Comparison of ENCODE assay signal across 9 mouse cellular contexts in the genomic region with DNA sequence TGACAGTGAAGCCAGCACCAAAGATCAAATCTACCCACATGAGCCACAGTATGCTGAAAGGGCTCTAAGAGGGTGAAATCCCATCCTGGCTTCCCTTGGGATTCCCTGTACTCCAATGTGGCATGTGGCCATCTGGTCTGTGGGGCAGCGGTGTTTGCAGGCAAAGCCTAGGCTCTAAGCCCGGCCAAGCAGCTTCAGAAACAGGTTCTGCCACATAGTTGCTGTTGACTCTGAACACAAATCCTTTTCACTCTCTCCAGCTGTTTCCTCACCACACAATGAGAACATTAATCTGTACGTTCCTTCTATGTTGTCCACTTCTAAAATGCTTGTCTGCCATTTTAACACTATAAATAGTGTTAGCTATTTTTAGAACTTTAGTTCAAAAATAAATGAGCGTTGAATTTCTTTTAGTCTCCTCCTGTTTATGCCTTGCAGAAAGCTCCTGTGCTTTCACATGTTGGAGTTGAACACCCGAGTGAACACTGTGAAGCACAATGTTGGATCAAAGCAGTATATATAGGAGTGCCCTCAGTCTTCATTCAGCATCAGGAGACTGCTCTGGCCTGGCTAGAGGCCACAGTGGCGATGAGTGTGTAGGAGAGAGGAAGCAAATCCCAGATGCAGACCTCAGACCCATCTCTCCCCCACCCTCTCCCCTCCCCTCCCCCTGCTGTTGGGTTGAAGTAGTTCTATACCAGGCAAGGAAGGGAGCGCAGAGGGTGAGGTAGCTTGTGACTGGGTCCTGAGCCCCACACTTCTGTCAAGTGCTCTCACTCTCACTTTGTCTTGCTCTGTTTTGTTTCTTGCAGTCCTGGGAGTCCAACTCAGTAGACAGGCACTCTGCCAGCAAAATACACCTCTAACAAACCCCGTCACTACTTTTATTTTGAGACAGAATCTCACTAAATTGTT.
DNase-seq lines count a peak whose midpoint lies in the region; ATAC-seq lines count a peak whose summit lies in the region.
"Had no signal": no experiment of that assay in that cellular context is flagged by ENCODE, and none has a peak within 500 bp of the region (broad histone marks: within the 10 kb centered on the region; RNA-seq: fewer than 3 reads in every experiment).

No protein-coding gene starts in this region.

- H3K9ac ChIP-seq in hindbrain, embryonic 12.5 days, result no peak overlapping the region
- no peak overlapping the region for H3K9ac ChIP-seq in hindbrain, embryonic 11.5 days (ENCODE audit: low read depth, low read length)
- no peak overlapping the region for H3K9ac ChIP-seq in embryonic facial prominence, embryonic 15.5 days
- no peak overlapping the region for H3K9ac ChIP-seq in forebrain, embryonic 13.5 days

- H3K9me3 ChIP-seq in hindbrain, embryonic 12.5 days (replicated peaks), result no peaks in the 10 kb centered on the region
- no peaks in the 10 kb centered on the region for H3K9me3 ChIP-seq in hindbrain, embryonic 11.5 days (ENCODE audit: control insufficient read depth, low read length)
- H3K9me3 ChIP-seq in embryonic facial prominence, embryonic 15.5 days (replicated peaks), result no peaks in the 10 kb centered on the region
- H3K9me3 ChIP-seq in forebrain, embryonic 13.5 days (replicated peaks), result no peaks in the 10 kb centered on the region

- no peak overlapping the region for H3K4me3 ChIP-seq in hindbrain, embryonic 12.5 days
- no peak overlapping the region for H3K4me3 ChIP-seq in hindbrain, embryonic 11.5 days (ENCODE audit: low read depth, low read length)
- H3K4me3 ChIP-seq in embryonic facial prominence, embryonic 15.5 days (replicated peaks), result no peak overlapping the region
- H3K4me3 ChIP-seq in forebrain, embryonic 13.5 days, result no peak overlapping the region
- H3K4me3 ChIP-seq: erythroblast, embryonic 14.5 days had no signal

- no peak for DNase-seq in hindbrain, embryonic 11.5 days (ENCODE audit: low spot score)
- peak; percentile 34 to 40 for DNase-seq in kidney, adult 8-10 months
- DNase-seq in lung, postnatal 4 days, result peak; percentile 69 to 76
- no peak for DNase-seq in thymus, postnatal 14 days
- DNase-seq in natural killer cell, adult 2 months (ENCODE audit: low spot score in 2 of 2), result no peak

- no peak overlapping the region for H3K4me2 ChIP-seq in hindbrain, embryonic 12.5 days (replicated peaks)
- H3K4me2 ChIP-seq in hindbrain, embryonic 11.5 days (replicated peaks; ENCODE audit: low read depth, low read length), result no peak overlapping the region
- 0 out of 2 replicates have a peak overlapping the region, but pooled peaks have one; percentile 3 for H3K4me2 ChIP-seq in embryonic facial prominence, embryonic 15.5 days (replicated peaks)
- H3K4me2 ChIP-seq in forebrain, embryonic 13.5 days, result no peak overlapping the region

- no peaks in the 10 kb centered on the region for H3K27me3 ChIP-seq in hindbrain, embryonic 12.5 days
- no peaks in the 10 kb centered on the region for H3K27me3 ChIP-seq in hindbrain, embryonic 11.5 days (ENCODE audit: control insufficient read depth, insufficient read depth, low read length)
- H3K27me3 ChIP-seq in embryonic facial prominence, embryonic 15.5 days, result no peaks in the 10 kb centered on the region
- no peaks in the 10 kb centered on the region for H3K27me3 ChIP-seq in forebrain, embryonic 13.5 days

- peak overlapping the region; percentile 50 for H3K27ac ChIP-seq in hindbrain, embryonic 12.5 days
- H3K27ac ChIP-seq in hindbrain, embryonic 11.5 days (ENCODE audit: low read depth, low read length), result no peak overlapping the region
- H3K27ac ChIP-seq in embryonic facial prominence, embryonic 15.5 days (replicated peaks), result peak overlapping the region; percentile 75
- H3K27ac ChIP-seq in forebrain, embryonic 13.5 days, result no peak overlapping the region

- 77% methylated on average over 8 of the region's 8 CpGs for WGBS in hindbrain, embryonic 12.5 days
- 76% methylated on average over 8 of the region's 8 CpGs for WGBS in hindbrain, embryonic 11.5 days
- 47% methylated on average over 8 of the region's 8 CpGs for WGBS in embryonic facial prominence, embryonic 15.5 days
- WGBS in forebrain, embryonic 13.5 days, result 75% methylated on average over 8 of the region's 8 CpGs

- no peak for ATAC-seq in hindbrain, embryonic 12.5 days (ENCODE audit: low FRiP score)
- ATAC-seq in hindbrain, embryonic 11.5 days (ENCODE audit: low FRiP score), result no peak
- ATAC-seq in embryonic facial prominence, embryonic 15.5 days (ENCODE audit: insufficient number of reproducible peaks, low FRiP score, low TSS enrichment, low read depth), result peak; percentile 71
- ATAC-seq in forebrain, embryonic 13.5 days, result no peak

- H3K36me3 ChIP-seq in hindbrain, embryonic 12.5 days, result peaks cover 16% of the 10 kb centered on the region; the same call in 1 of the 2 replicates
- no peaks in the 10 kb centered on the region for H3K36me3 ChIP-seq in hindbrain, embryonic 11.5 days (ENCODE audit: control insufficient read depth, insufficient read depth, low read length)
- H3K36me3 ChIP-seq in embryonic facial prominence, embryonic 15.5 days, result peaks cover 10% of the 10 kb centered on the region; the same call in 1 of the 2 replicates
- H3K36me3 ChIP-seq in forebrain, embryonic 13.5 days (ENCODE audit: poor library complexity, severe bottlenecking), result no peaks in the 10 kb centered on the region

- H3K4me1 ChIP-seq in hindbrain, embryonic 12.5 days, result peaks cover 4% of the 10 kb centered on the region
- H3K4me1 ChIP-seq in hindbrain, embryonic 11.5 days (replicated peaks; ENCODE audit: control insufficient read depth, insufficient read depth, low read length), result no peaks in the 10 kb centered on the region
- H3K4me1 ChIP-seq in embryonic facial prominence, embryonic 15.5 days, result peaks cover 11% of the 10 kb centered on the region
- no peaks in the 10 kb centered on the region for H3K4me1 ChIP-seq in forebrain, embryonic 13.5 days

Comparison
In these comparisons a context has a peak if more than half of its experiments do, and no peak if none do; other contexts are left out.
1. H3K27ac ChIP-seq: peak in hindbrain, embryonic 12.5 days (single experiment) and embryonic facial prominence, embryonic 15.5 days (single experiment); none in hindbrain, embryonic 11.5 days (single experiment) and forebrain, embryonic 13.5 days (single experiment).
2. DNase-seq: peak in kidney, adult 8-10 months (2 of 2) and lung, postnatal 4 days (2 of 2); none in hindbrain, embryonic 11.5 days (single experiment), thymus, postnatal 14 days (single experiment) and natural killer cell, adult 2 months (0 of 2).